21 mouse cellular contexts compared by ENCODE assay signal in genomic region chr1:88504531-88504945, GRCm38 (mm10). TPM values are rescaled to one million over a fixed set of nuclear protein-coding genes. Genes with fewer than 3 reads are reported as not detected.
DNase-seq lines count a peak whose midpoint lies in the region; ATAC-seq and TF ChIP-seq lines count a peak whose summit lies in the region.
"Had no signal": no experiment of that assay in that cellular context is flagged by ENCODE, and none has a peak within 500 bp of the region (broad histone marks: within the 10 kb centered on the region; RNA-seq: fewer than 3 reads in every experiment).

No protein-coding gene starts in this region.

- H3K4me3 ChIP-seq in embryonic facial prominence, embryonic 11.5 days (ENCODE audit: low read depth, low read length), result no peak overlapping the region
- no peak overlapping the region for H3K4me3 ChIP-seq in embryonic facial prominence, embryonic 10.5 days
- no peak overlapping the region for H3K4me3 ChIP-seq in lung, embryonic 14.5 days (ENCODE audit: low read depth, low read length)
- H3K4me3 ChIP-seq in lung, adult 2 months (replicated peaks; ENCODE audit: extremely low read depth, low read depth, low read length), result no peak overlapping the region
- 0 out of 2 replicates have a peak overlapping the region, but pooled peaks have one; percentile 16 for H3K4me3 ChIP-seq in midbrain, embryonic 10.5 days
- H3K4me3 ChIP-seq: embryonic facial prominence, embryonic 12.5 days; neural tube, embryonic 15.5 days had no signal

- no peaks in the 10 kb centered on the region for H3K9me3 ChIP-seq in embryonic facial prominence, embryonic 11.5 days (replicated peaks; ENCODE audit: control insufficient read depth, low read length)
- no peaks in the 10 kb centered on the region for H3K9me3 ChIP-seq in embryonic facial prominence, embryonic 10.5 days
- no peaks in the 10 kb centered on the region for H3K9me3 ChIP-seq in lung, embryonic 14.5 days (ENCODE audit: low read depth, low read length)
- H3K9me3 ChIP-seq in midbrain, embryonic 10.5 days (replicated peaks), result no peaks in the 10 kb centered on the region
- H3K9me3 ChIP-seq: embryonic facial prominence, embryonic 12.5 days; neural tube, embryonic 15.5 days had no signal

- H3K27ac ChIP-seq in embryonic facial prominence, embryonic 11.5 days (replicated peaks; ENCODE audit: low read depth, low read length), result no peak overlapping the region
- no peak overlapping the region for H3K27ac ChIP-seq in embryonic facial prominence, embryonic 10.5 days (replicated peaks)
- no peak overlapping the region for H3K27ac ChIP-seq in lung, embryonic 14.5 days (ENCODE audit: low read depth)
- peak overlapping the region; percentile 65 for H3K27ac ChIP-seq in midbrain, embryonic 10.5 days (replicated peaks)
- H3K27ac ChIP-seq: embryonic facial prominence, embryonic 12.5 days; neural tube, embryonic 15.5 days had no signal

- ATAC-seq in embryonic facial prominence, embryonic 11.5 days (replicated peaks; ENCODE audit: insufficient number of reproducible peaks, low FRiP score, low TSS enrichment, low read depth), result no peak
- ATAC-seq in lung, embryonic 14.5 days (ENCODE audit: insufficient read depth), result no peak
- ATAC-seq: liver, postnatal 0 days had no signal

- H3K9ac ChIP-seq in embryonic facial prominence, embryonic 11.5 days (replicated peaks; ENCODE audit: low read length), result no peak overlapping the region
- H3K9ac ChIP-seq in lung, embryonic 14.5 days, result no peak overlapping the region
- H3K9ac ChIP-seq: embryonic facial prominence, embryonic 12.5 days; liver, postnatal 0 days; neural tube, embryonic 15.5 days had no signal

- no peaks in the 10 kb centered on the region for H3K27me3 ChIP-seq in embryonic facial prominence, embryonic 11.5 days (ENCODE audit: control insufficient read depth, insufficient read depth, low read length)
- peaks cover 9% of the 10 kb centered on the region; the same call in 1 of the 2 replicates for H3K27me3 ChIP-seq in embryonic facial prominence, embryonic 10.5 days (replicated peaks; ENCODE audit: low read depth, poor library complexity, severe bottlenecking)
- H3K27me3 ChIP-seq in lung, embryonic 14.5 days (ENCODE audit: insufficient read depth, low read length), result no peaks in the 10 kb centered on the region
- H3K27me3 ChIP-seq in midbrain, embryonic 10.5 days (ENCODE audit: low read depth, poor library complexity, severe bottlenecking), result peaks cover 18% of the 10 kb centered on the region
- H3K27me3 ChIP-seq: neural tube, embryonic 15.5 days had no signal

- peak; percentile 29 for DNase-seq in embryonic facial prominence, embryonic 11.5 days (ENCODE audit: low spot score)
- no peak for DNase-seq in embryonic facial prominence, embryonic 10.5 days (ENCODE audit: low spot score)
- peak; percentile 35 for DNase-seq in lung, embryonic 14.5 days
- DNase-seq in lung, adult 2 months, result no peak
- DNase-seq in midbrain, embryonic 10.5 days (ENCODE audit: low spot score), result peak; percentile 43
- DNase-seq in retina, postnatal 1 day, result peak; percentile 54
- DNase-seq in left cerebral cortex, adult 11 months (ENCODE audit: low spot score), result no peak
- DNase-seq in adrenal gland, adult 8-10 months, result no peak
- DNase-seq: cerebellum, adult 2 months; gastrocnemius, postnatal 10 days; heart, postnatal 14 days; kidney, adult 11 months; kidney, postnatal 10 days; layer of hippocampus, adult 9-11 months; liver, postnatal 0 days; lung, postnatal 4 days; right cerebral cortex, adult 18-20 months; spleen, adult 18-20 months had no signal

- no peak for TF ChIP-seq POLR2A in lung, adult 2 months (IDR thresholded peaks at IDR 0.05; ENCODE audit: borderline replicate concordance, extremely low read depth, low read depth, low read length)

- WGBS in embryonic facial prominence, embryonic 11.5 days, result 27% methylated on average over 7 of the region's 7 CpGs
- WGBS in embryonic facial prominence, embryonic 10.5 days, result 25% methylated on average over 7 of the region's 7 CpGs
- WGBS in lung, embryonic 14.5 days, result 9% methylated on average over 7 of the region's 7 CpGs
- 34% methylated on average over 7 of the region's 7 CpGs for WGBS in lung, adult 2 months
- WGBS in midbrain, embryonic 10.5 days, result 17% methylated on average over 7 of the region's 7 CpGs

- TF ChIP-seq CTCF in lung, embryonic 14.5 days (IDR thresholded peaks at IDR 0.05; ENCODE audit: low read depth), result no peak
- no peak for TF ChIP-seq CTCF in lung, adult 2 months (IDR thresholded peaks at IDR 0.05; ENCODE audit: insufficient read depth, low read length)

- no peaks in the 10 kb centered on the region for H3K4me1 ChIP-seq in embryonic facial prominence, embryonic 11.5 days (ENCODE audit: control insufficient read depth, insufficient read depth, low read length)
- peaks cover 27% of the 10 kb centered on the region for H3K4me1 ChIP-seq in embryonic facial prominence, embryonic 10.5 days
- H3K4me1 ChIP-seq in lung, embryonic 14.5 days (ENCODE audit: insufficient read depth), result no peaks in the 10 kb centered on the region
- 0 out of 2 replicates have a peak, but pooled peaks cover 3% of the 10 kb centered on the region for H3K4me1 ChIP-seq in lung, adult 2 months (ENCODE audit: control insufficient read depth, insufficient read depth, low read length)
- peaks cover 36% of the 10 kb centered on the region for H3K4me1 ChIP-seq in midbrain, embryonic 10.5 days

- H3K36me3 ChIP-seq in embryonic facial prominence, embryonic 11.5 days (replicated peaks; ENCODE audit: control insufficient read depth, insufficient read depth, low read depth, low read length), result no peaks in the 10 kb centered on the region
- H3K36me3 ChIP-seq in embryonic facial prominence, embryonic 10.5 days (replicated peaks), result no peaks in the 10 kb centered on the region
- H3K36me3 ChIP-seq in lung, embryonic 14.5 days (ENCODE audit: insufficient read depth), result no peaks in the 10 kb centered on the region
- no peaks in the 10 kb centered on the region for H3K36me3 ChIP-seq in midbrain, embryonic 10.5 days
- H3K36me3 ChIP-seq: embryonic facial prominence, embryonic 12.5 days; neural tube, embryonic 15.5 days had no signal

- H3K4me2 ChIP-seq in embryonic facial prominence, embryonic 11.5 days (ENCODE audit: low read depth, low read length), result no peak overlapping the region
- H3K4me2 ChIP-seq in lung, embryonic 14.5 days, result 0 out of 2 replicates have a peak overlapping the region, but pooled peaks have one; percentile 20
- H3K4me2 ChIP-seq: embryonic facial prominence, embryonic 12.5 days; neural tube, embryonic 15.5 days had no signal

RNA-seq across cellular contexts. Expression of gene Glrp1, which starts 5.3 kb away (rescaled TPM):
- not detected in 2 replicates for polyA plus RNA-seq in embryonic facial prominence, embryonic 11.5 days (2014; fragmentation: Nextera tagmentation; extraction: Ambion mirVana)
- polyA plus RNA-seq in embryonic facial prominence, embryonic 10.5 days (2016; fragmentation: Nextera tagmentation; extraction: Ambion mirVana), result 0.12 TPM in 1 of 2 replicates, not detected in the other
- 0.27 and 0.38 TPM in 2 replicates for polyA plus RNA-seq in lung, embryonic 14.5 days (2014; fragmentation: Nextera tagmentation; extraction: Ambion mirVana)
- 0.11 TPM in 1 of 2 replicates, not detected in the other for polyA plus RNA-seq in lung, adult 2 months (2012; rRNA removed)
- not detected in 2 replicates for polyA plus RNA-seq in midbrain, embryonic 10.5 days (2016; fragmentation: Nextera tagmentation; extraction: Ambion mirVana)
- not detected for total RNA-seq in adrenal gland, adult 8-10 months (2022)
- total RNA-seq: gastrocnemius, postnatal 10 days; heart, postnatal 14 days had no signal
- polyA plus RNA-seq: embryonic facial prominence, embryonic 12.5 days; limb, embryonic 14.5 days; neural tube, embryonic 15.5 days had no signal

Comparison
In these comparisons a context has a peak if more than half of its experiments do, and no peak if none do; other contexts are left out.
1. DNase-seq: peak in embryonic facial prominence, embryonic 11.5 days (single experiment), lung, embryonic 14.5 days (single experiment), midbrain, embryonic 10.5 days (single experiment) and retina, postnatal 1 day (single experiment); none in embryonic facial prominence, embryonic 10.5 days (single experiment), lung, adult 2 months (single experiment), left cerebral cortex, adult 11 months (single experiment) and adrenal gland, adult 8-10 months (single experiment).